Mouse (Mus musculus): Measurements from ENCODE around the gene Phf6. TPM values are rescaled to one million over a fixed set of nuclear protein-coding genes. Genes with fewer than 3 reads are reported as not detected.
A peak's percentile ranks its signal among the peaks of the same experiment; 100 is the strongest.
"Not testable (repeated sequence)": the region's sequence is repeated elsewhere in the genome, so short reads cannot be mapped to it uniquely, and the experiment has no call there.

Phf6 gene
- polyA plus RNA-seq, 1 experiment from 2014 or later, result 37.4 TPM

DNA sequence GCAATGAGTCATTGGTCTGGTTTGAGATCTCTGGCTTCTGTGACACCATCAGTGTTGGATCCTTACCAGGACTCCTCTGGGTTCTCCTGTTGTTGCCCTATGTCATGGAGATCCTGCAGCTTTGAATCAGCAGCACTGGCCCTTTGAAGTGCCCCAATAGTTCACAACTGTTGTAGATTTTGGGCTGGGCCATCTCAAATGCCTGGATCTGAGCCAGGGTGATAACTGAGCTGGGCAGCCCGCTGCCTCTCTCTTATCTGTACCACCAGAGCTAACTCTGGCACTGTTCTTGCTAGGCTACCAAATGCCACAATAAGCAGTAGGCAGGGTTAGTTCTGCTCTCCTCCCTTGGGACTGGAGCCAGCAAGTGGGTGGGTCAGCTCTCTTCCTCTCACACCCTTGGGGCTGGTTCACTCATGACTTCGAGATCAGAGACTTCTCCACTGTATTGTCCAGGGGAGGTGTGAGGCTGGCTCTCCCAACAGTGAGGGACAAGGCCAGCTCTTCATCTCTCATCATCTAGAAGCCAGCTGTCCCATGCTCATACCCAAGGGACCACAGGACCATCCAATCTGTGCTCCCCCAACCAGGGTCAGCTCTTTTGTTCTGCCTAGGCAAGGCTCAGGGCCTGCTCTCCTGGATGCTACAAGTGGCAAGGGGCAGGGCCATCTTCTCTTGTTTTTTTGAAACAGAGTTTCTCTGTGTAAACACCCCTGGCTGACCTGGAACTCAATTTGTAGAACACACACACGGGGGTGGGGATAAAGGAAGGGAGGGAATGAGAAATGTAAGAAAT lies 59.3 kb downstream of the Phf6 start:
- Histone ChIP-seq H3K9me3 (ENCODE audit: control insufficient read depth, low read length) (no peaks in the 10 kb centered on the region), H3K4me1 (replicated peaks; ENCODE audit: control insufficient read depth, insufficient read depth, low read length) (no peaks in the 10 kb centered on the region), H3K27ac (ENCODE audit: low read length) (no peak overlapping the region), H3K4me3 (ENCODE audit: low read length) (no peak overlapping the region), H3K9ac (ENCODE audit: low read length) (no peak overlapping the region), H3K36me3 (ENCODE audit: control insufficient read depth, insufficient read depth, low read length) (no peaks in the 10 kb centered on the region), H3K4me2 (ENCODE audit: low read depth, low read length) (no peak overlapping the region), H3K27me3 (ENCODE audit: control insufficient read depth, insufficient read depth, low read depth, low read length) (no peaks in the 10 kb centered on the region)
- peak; percentile 77 for ATAC-seq (ENCODE audit: low read depth)
- 37% methylated on average over 3 of the region's 3 CpGs for WGBS

DNA sequence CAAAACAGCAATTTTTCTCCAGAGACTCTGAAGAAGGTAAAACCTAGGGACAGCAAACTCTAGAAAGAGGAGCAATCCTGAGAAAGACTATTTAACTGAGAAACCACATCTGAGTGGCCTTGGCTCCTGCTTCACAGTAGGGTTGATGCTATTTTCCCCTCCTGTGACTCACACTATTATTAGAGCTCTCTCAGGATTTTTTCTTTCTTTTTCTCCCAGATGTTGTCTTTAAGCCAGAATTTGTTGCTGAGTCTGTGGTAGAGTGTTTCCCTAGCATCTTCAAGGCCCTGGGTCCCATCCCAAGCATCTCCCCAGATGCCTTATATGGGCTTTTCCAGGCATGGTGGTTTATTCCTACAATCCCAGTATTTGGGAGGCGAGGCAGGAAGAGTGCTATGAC lies 60.1 kb downstream of the Phf6 start:
- Histone ChIP-seq H3K9me3 (ENCODE audit: control insufficient read depth, low read length) (no peaks in the 10 kb centered on the region), H3K4me2 (ENCODE audit: low read depth, low read length) (no peak overlapping the region), H3K9ac (ENCODE audit: low read length) (no peak overlapping the region), H3K4me3 (ENCODE audit: low read length) (no peak overlapping the region), H3K27ac (ENCODE audit: low read length) (no peak overlapping the region), H3K36me3 (ENCODE audit: control insufficient read depth, insufficient read depth, low read length) (no peaks in the 10 kb centered on the region), H3K4me1 (replicated peaks; ENCODE audit: control insufficient read depth, insufficient read depth, low read length) (no peaks in the 10 kb centered on the region), H3K27me3 (ENCODE audit: control insufficient read depth, insufficient read depth, low read depth, low read length) (no peaks in the 10 kb centered on the region)
- ATAC-seq (ENCODE audit: low read depth), result no peak
- WGBS, result 78% methylated on average over 1 of the region's 1 CpGs

DNA sequence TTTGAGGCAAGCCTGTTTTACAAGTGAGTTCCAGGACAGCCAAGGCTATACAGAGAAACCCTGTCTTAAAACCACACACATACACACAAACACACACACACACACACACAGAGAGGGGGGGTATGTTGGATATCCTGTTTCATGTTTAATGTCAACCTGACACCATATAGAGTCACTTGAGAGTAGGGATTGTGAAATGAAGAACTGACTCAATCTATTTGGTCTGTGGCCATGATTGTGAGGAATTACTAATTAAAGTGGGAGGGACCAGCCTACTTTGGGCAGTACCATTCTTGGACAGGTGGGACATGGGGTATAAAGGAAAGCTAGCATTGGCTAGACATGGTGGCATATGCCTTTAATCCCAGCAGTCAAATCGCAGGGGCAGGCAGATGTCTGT lies 60.6 kb downstream of the Phf6 start:
- no peak overlapping the region for H3K27ac ChIP-seq (ENCODE audit: low read length)
- 92% methylated on average over 1 of the region's 1 CpGs for WGBS

DNA sequence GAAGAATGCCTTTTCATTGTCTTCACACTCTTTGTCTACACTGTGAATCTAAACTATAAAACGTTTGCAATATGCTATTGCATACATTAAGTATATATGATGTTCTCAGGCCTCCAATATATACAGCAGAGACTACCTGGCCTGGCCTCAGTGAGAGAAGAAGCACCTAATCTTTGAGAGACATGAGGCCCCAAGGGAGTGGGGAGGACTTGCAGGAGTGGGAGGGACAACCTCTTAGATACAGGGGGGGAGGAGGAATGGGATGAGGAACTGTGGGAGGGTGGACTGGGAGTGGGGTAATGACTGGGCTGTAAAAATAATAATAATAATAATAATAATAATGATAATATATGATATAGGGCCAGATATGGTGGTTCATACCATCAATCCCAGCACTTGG lies 66.5 kb downstream of the Phf6 start:
- no peaks in the 10 kb centered on the region for H3K36me3 ChIP-seq (ENCODE audit: control insufficient read depth, insufficient read depth, low read length)
- 43% methylated on average over 1 of the region's 1 CpGs for WGBS
- no peak overlapping the region for H3K4me3 ChIP-seq (ENCODE audit: low read length)
- no peak for ATAC-seq (ENCODE audit: low read depth)
- H3K4me1 ChIP-seq (replicated peaks; ENCODE audit: control insufficient read depth, insufficient read depth, low read length), result no peaks in the 10 kb centered on the region
- H3K9me3 ChIP-seq (ENCODE audit: control insufficient read depth, low read length), result no peaks in the 10 kb centered on the region
- H3K27ac ChIP-seq (ENCODE audit: low read length), result no peak overlapping the region
- no peak overlapping the region for H3K9ac ChIP-seq (ENCODE audit: low read length)
- H3K27me3 ChIP-seq (ENCODE audit: control insufficient read depth, insufficient read depth, low read depth, low read length), result no peaks in the 10 kb centered on the region
- no peak overlapping the region for H3K4me2 ChIP-seq (ENCODE audit: low read depth, low read length)

More for the DNA sequence above, 60.6 kb downstream of the Phf6 start:
- Histone ChIP-seq H3K4me2 (ENCODE audit: low read depth, low read length) (no peak overlapping the region), H3K9me3 (ENCODE audit: control insufficient read depth, low read length) (no peaks in the 10 kb centered on the region), H3K27me3 (ENCODE audit: control insufficient read depth, insufficient read depth, low read depth, low read length) (no peaks in the 10 kb centered on the region), H3K4me1 (replicated peaks; ENCODE audit: control insufficient read depth, insufficient read depth, low read length) (no peaks in the 10 kb centered on the region), H3K4me3 (ENCODE audit: low read length) (no peak overlapping the region), H3K36me3 (ENCODE audit: control insufficient read depth, insufficient read depth, low read length) (no peaks in the 10 kb centered on the region), H3K9ac (ENCODE audit: low read length) (no peak overlapping the region)
- ATAC-seq (ENCODE audit: low read depth), result no peak

DNA sequence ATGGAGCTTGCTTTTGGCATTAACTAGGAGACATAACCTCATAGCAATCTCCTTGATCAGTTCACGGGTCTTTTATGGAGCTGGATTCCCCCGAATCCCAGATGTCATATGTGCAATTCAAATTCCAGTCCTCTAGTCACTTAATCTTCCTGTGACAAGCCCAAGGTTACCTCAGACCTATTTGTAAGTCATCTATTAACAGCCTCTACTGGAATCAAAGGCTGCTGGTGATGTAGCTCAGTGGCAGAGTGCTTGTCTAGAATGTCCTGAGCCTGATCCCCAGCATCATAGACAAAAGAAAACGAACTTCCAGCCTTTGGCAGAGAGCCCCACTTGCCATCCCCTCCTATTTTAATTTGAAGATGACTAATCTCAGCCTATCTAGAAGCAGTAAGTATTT lies 69.3 kb downstream of the Phf6 start:
- Histone ChIP-seq H3K4me1 (replicated peaks; ENCODE audit: control insufficient read depth, insufficient read depth, low read length) (no peaks in the 10 kb centered on the region), H3K27ac (ENCODE audit: low read length) (no peak overlapping the region), H3K27me3 (ENCODE audit: control insufficient read depth, insufficient read depth, low read depth, low read length) (no peaks in the 10 kb centered on the region), H3K36me3 (ENCODE audit: control insufficient read depth, insufficient read depth, low read length) (no peaks in the 10 kb centered on the region), H3K9ac (ENCODE audit: low read length) (no peak overlapping the region), H3K9me3 (ENCODE audit: control insufficient read depth, low read length) (no peaks in the 10 kb centered on the region), H3K4me3 (ENCODE audit: low read length) (no peak overlapping the region), H3K4me2 (ENCODE audit: low read depth, low read length) (no peak overlapping the region)
- no peak for ATAC-seq (ENCODE audit: low read depth)
- 61% methylated on average over 3 of the region's 3 CpGs for WGBS

DNA sequence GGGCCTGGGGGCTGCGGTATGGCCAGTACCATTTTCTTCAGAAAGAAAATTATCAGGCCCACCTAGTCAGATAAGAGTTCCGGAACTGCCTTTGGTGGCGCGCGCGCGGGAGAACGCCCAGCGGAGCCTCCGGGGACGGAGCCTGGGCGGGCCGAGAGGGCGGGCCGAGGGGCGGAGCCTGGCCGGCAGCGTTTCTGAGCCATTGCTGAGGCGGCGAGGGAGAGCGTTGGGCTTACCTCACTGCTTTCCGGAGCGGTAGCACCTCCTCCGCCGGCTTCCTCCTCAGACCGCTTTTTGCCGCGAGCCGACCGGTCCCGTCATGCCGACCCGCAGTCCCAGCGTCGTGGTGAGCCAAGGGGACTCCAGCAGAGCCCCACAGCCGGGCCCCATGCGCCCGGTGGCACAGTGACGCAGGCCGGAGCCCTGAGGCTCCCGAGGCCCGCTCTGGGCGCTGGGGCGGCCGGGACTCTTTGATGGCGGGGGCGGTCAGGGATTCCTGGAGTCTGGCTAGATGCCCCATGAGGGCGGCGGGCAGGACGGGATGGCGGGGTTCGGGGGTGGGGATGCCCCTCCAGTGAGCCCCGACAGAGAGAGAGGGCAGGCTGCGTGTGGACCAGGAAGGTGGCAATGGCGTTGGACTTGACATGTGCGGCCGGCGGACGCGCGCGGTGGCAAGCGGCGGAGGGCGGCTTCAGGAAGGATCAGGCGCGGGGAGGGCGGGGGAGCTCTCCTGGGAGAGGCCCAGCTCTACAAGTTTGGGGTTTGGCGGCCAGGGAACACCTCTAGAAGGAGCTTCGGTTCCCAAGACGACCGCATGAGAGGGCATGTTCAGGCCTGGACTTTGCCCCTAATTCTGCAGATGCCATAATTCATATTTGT lies 76.1 kb downstream of the Phf6 start, which contains the start of gene Hprt:
Gene Hprt (plus strand): TSS at position 233 of the 879 bp plus-strand sequence.
- peak within 1 kb of the TSS; percentile 72 for H3K4me3 ChIP-seq (ENCODE audit: low read length)
- H3K27me3 ChIP-seq (ENCODE audit: control insufficient read depth, insufficient read depth, low read depth, low read length), result no peaks in the 10 kb centered on the region
- peak; percentile 98 for ATAC-seq (ENCODE audit: low read depth)
- 16% methylated on average over 55 of the region's 72 CpGs for WGBS
- H3K9ac ChIP-seq (ENCODE audit: low read length), result peak within 1 kb of the TSS; percentile 86
- H3K4me2 ChIP-seq (ENCODE audit: low read depth, low read length), result peak within 1 kb of the TSS; percentile 56
- peak within 1 kb of the TSS; percentile 93 for H3K27ac ChIP-seq (ENCODE audit: low read length)
- H3K36me3 ChIP-seq (ENCODE audit: control insufficient read depth, insufficient read depth, low read length), result no peaks in the 10 kb centered on the region
- H3K9me3 ChIP-seq (ENCODE audit: control insufficient read depth, low read length), result no peaks in the 10 kb centered on the region; the same call in 1 of the 2 replicates
- no peaks in the 10 kb centered on the region for H3K4me1 ChIP-seq (replicated peaks; ENCODE audit: control insufficient read depth, insufficient read depth, low read length)

DNA sequence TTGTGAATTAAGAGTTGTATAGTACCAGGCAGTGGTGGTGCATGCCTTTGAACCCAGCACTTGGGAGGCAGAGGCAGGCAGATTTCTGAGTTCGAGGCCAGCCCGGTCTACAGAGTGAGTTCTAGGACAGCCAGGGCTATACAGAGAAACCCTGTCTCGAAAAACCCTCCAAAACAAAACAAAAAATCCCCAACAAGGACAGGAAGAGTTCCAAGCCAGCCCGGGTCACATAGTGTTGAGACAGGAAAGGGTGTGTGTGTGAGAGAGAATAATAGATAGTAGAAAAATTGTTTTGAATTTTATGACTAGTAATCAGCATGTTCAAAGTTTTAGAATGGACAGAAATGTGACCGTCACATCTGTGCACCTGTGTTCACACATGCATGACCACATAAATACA lies 82.7 kb downstream of the Phf6 start:
- not testable (repeated sequence) for H3K9ac ChIP-seq (ENCODE audit: low read length); H3K4me1 ChIP-seq (replicated peaks; ENCODE audit: control insufficient read depth, insufficient read depth, low read length); H3K27ac ChIP-seq (ENCODE audit: low read length); H3K9me3 ChIP-seq (ENCODE audit: control insufficient read depth, low read length); ATAC-seq (ENCODE audit: low read depth); H3K27me3 ChIP-seq (ENCODE audit: control insufficient read depth, insufficient read depth, low read depth, low read length); H3K36me3 ChIP-seq (ENCODE audit: control insufficient read depth, insufficient read depth, low read length); H3K4me2 ChIP-seq (ENCODE audit: low read depth, low read length); H3K4me3 ChIP-seq (ENCODE audit: low read length)
- WGBS, result 78% methylated on average over 5 of the region's 5 CpGs

GRCm38 (mm10) chrX:53004887-53005286 lies 92.8 kb downstream of the Phf6 start:
- not testable (repeated sequence) for H3K4me2 ChIP-seq (ENCODE audit: low read depth, low read length); H3K27ac ChIP-seq (ENCODE audit: low read length); H3K9ac ChIP-seq (ENCODE audit: low read length); H3K4me3 ChIP-seq (ENCODE audit: low read length); H3K4me1 ChIP-seq (replicated peaks; ENCODE audit: control insufficient read depth, insufficient read depth, low read length); ATAC-seq (ENCODE audit: low read depth); H3K9me3 ChIP-seq (ENCODE audit: control insufficient read depth, low read length); H3K27me3 ChIP-seq (ENCODE audit: control insufficient read depth, insufficient read depth, low read depth, low read length); H3K36me3 ChIP-seq (ENCODE audit: control insufficient read depth, insufficient read depth, low read length)
- WGBS, result 50% methylated on average over 4 of the region's 4 CpGs

- Histone ChIP-seq H3K9ac (ENCODE audit: low read length) (no peak overlapping the region), H3K27me3 (ENCODE audit: control insufficient read depth, insufficient read depth, low read depth, low read length) (no peaks in the 10 kb centered on the region), H3K4me2 (ENCODE audit: low read depth, low read length) (no peak overlapping the region), H3K4me1 (replicated peaks; ENCODE audit: control insufficient read depth, insufficient read depth, low read length) (no peaks in the 10 kb centered on the region), H3K27ac (ENCODE audit: low read length) (no peak overlapping the region), H3K4me3 (ENCODE audit: low read length) (no peak overlapping the region), H3K9me3 (ENCODE audit: control insufficient read depth, low read length) (no peaks in the 10 kb centered on the region), H3K36me3 (ENCODE audit: control insufficient read depth, insufficient read depth, low read length) (no peaks in the 10 kb centered on the region)
- 41% methylated on average over 3 of the region's 3 CpGs for WGBS
- ATAC-seq (ENCODE audit: low read depth), result peak; percentile 47; the same call in 1 of the 2 replicates
Observed at GRCm38 (mm10) chrX:53006062-53006461, 94.0 kb downstream of the Phf6 start.
